Mouse (Mus musculus): Measurements from ENCODE around the gene Plpp3.

GRCm38 (mm10) chr4:105205045-105205851 is 48.1 kb downstream of the Plpp3 start:
- TF ChIP-seq POLR2A (IDR thresholded peaks at IDR 0.05; ENCODE audit: low read depth, low read length), result no peak
- no peak for TF ChIP-seq CTCF (IDR thresholded peaks at IDR 0.05; ENCODE audit: borderline replicate concordance, insufficient read depth, low read length)
